Mouse (Mus musculus): ENCODE results near the gene Kdm4a.

The Kdm4a gene

GRCm38 (mm10) chr4:118152020-118152785 is 27.6 kb downstream of the Kdm4a start:
- DNase-seq, result peak; percentile 25

GRCm38 (mm10) chr4:118150804-118151203 is 29.0 kb downstream of the Kdm4a start:
- DNase-seq, result no peak

- DNase-seq, result no peak
Observed at GRCm38 (mm10) chr4:118149956-118150680, 29.7 kb downstream of the Kdm4a start.

GRCm38 (mm10) chr4:118149055-118149576 is 30.7 kb downstream of the Kdm4a start:
- DNase-seq, result no peak

- no peak for DNase-seq
Observed at GRCm38 (mm10) chr4:118148317-118148687, 31.5 kb downstream of the Kdm4a start.

- no peak for DNase-seq
Observed at GRCm38 (mm10) chr4:118147547-118148316, 32.1 kb downstream of the Kdm4a start.

GRCm38 (mm10) chr4:118147090-118147489 is 32.8 kb downstream of the Kdm4a start:
- no peak for DNase-seq

- DNase-seq, result no peak
Observed at GRCm38 (mm10) chr4:118144324-118144723, 35.5 kb downstream of the Kdm4a start.

- no peak for DNase-seq
Observed at GRCm38 (mm10) chr4:118143679-118144078, 36.2 kb downstream of the Kdm4a start.

- DNase-seq, result no peak
Observed at GRCm38 (mm10) chr4:118141511-118141910, 38.3 kb downstream of the Kdm4a start.

- DNase-seq, result peak; percentile 29
Observed at GRCm38 (mm10) chr4:118138891-118139290, 41.0 kb downstream of the Kdm4a start.

GRCm38 (mm10) chr4:118137857-118138256 is 42.0 kb downstream of the Kdm4a start:
- DNase-seq, result peak; percentile 37

GRCm38 (mm10) chr4:118137311-118137710 is 42.5 kb downstream of the Kdm4a start:
- DNase-seq, result no peak

GRCm38 (mm10) chr4:118135414-118135813 is 44.4 kb downstream of the Kdm4a start:
- DNase-seq, result no peak

GRCm38 (mm10) chr4:118134485-118135365 is 45.1 kb downstream of the Kdm4a start, which contains the start of gene St3gal3:
TSS of gene St3gal3 (minus strand) at chr4:118134914.
- DNase-seq, result peak; percentile 98

- DNase-seq, result no peak
Observed at GRCm38 (mm10) chr4:118131329-118131728, 48.5 kb downstream of the Kdm4a start.

GRCm38 (mm10) chr4:118123030-118123704 is 56.7 kb downstream of the Kdm4a start:
- no peak for DNase-seq

- no peak for DNase-seq
Observed at GRCm38 (mm10) chr4:118122078-118122477, 57.8 kb downstream of the Kdm4a start.

GRCm38 (mm10) chr4:118117565-118117964 is 62.3 kb downstream of the Kdm4a start:
- DNase-seq, result no peak

- DNase-seq, result no peak
Observed at GRCm38 (mm10) chr4:118116098-118116497, 63.7 kb downstream of the Kdm4a start.

- no peak for DNase-seq
Observed at GRCm38 (mm10) chr4:118115132-118115531, 64.7 kb downstream of the Kdm4a start.

- no peak for DNase-seq
Observed at GRCm38 (mm10) chr4:118112601-118113000, 67.2 kb downstream of the Kdm4a start.

Data from lung, postnatal 14 days (tissue).